Mouse (Mus musculus) kidney, adult 2 months (tissue): ENCODE results near the gene Maml3. TPM values are rescaled to one million over a fixed set of nuclear protein-coding genes. Genes with fewer than 3 reads are reported as not detected.

Experiments used
- DNase-seq: peaks from one replicate; pipeline ENCODE4 v3.0.0; 2021
- H3K27ac ChIP-seq: fragments of 200-500 bp; 2 replicates; pipeline ENCODE4 v1.5.1; 2012; ENCODE audit warnings: low read depth, low read length, control low read depth, inconsistent platforms; ENCODE audit not compliant: insufficient read depth
- H3K27me3 ChIP-seq: fragments of 200-500 bp; replicated peaks from 2 replicates; pipeline ENCODE4 v1.6.1; 2012; ENCODE audit warnings: mild to moderate bottlenecking, moderate library complexity, low read length, inconsistent platforms; ENCODE audit not compliant: control insufficient read depth, insufficient read depth
- H3K36me3 ChIP-seq: fragments of 200-500 bp; 2 replicates; pipeline ENCODE4 v1.6.1; 2012; ENCODE audit warnings: mild to moderate bottlenecking, moderate library complexity, low read length, inconsistent platforms; ENCODE audit not compliant: control insufficient read depth, insufficient read depth
- H3K4me1 ChIP-seq: fragments of 200-500 bp; 2 replicates; pipeline ENCODE4 v1.6.1; 2011; ENCODE audit warnings: low read length; ENCODE audit not compliant: control insufficient read depth, insufficient read depth
- H3K4me3 ChIP-seq: fragments of 200-500 bp; 2 replicates; pipeline ENCODE4 v1.5.1; 2011; ENCODE audit warnings: mild to moderate bottlenecking, low read depth, low read length, control low read depth; ENCODE audit not compliant: insufficient read depth
- CTCF ChIP-seq: fragments of 200-500 bp; conservative IDR thresholded peaks from 2 replicates; pipeline ENCODE4 v1.5.1; 2011; ENCODE audit warnings: low read depth, mild to moderate bottlenecking, control low read depth, low read length, moderate library complexity, mixed read lengths; ENCODE audit not compliant: insufficient read depth, insufficient read length
- POLR2A ChIP-seq: fragments of 200-500 bp; IDR thresholded peaks from one replicate; pipeline ENCODE4 v1.6.1; 2011; ENCODE audit warnings: low read depth, low read length, control low read depth
- WGBS: fragments of 180-500 bp; shearing (Covaris S2); methylation state at CpG from one replicate; pipeline ENCODE4 v1.1.7; 2018; 5-methylcytosine and 5-hydroxymethylcytosine counted together
- polyA plus RNA-seq: library from polyadenylated mRNA; depleted of rRNA; stranded (reverse); fragments of >200 nt; gene quantifications from 2 replicates; pipeline ENCODE4 v1.2.3, GENCODE M21; 2012

Maml3 gene
- polyA plus RNA-seq, 1 experiment = 3.6 TPM

GRCm38 (mm10) chr3:51965841-51966240 is 139.0 kb downstream of the Maml3 start:
- WGBS = 73% methylated on average over 7 of the region's 7 CpGs
- no peaks in the 10 kb centered on the region for H3K27me3 ChIP-seq
- no peaks in the 10 kb centered on the region for H3K36me3 ChIP-seq
- no peak overlapping the region for H3K27ac ChIP-seq
- no peak overlapping the region for H3K4me3 ChIP-seq
- no peak for DNase-seq
- TF ChIP-seq CTCF (no peak), POLR2A (no peak)
- H3K4me1 ChIP-seq = no peaks in the 10 kb centered on the region

GRCm38 (mm10) chr3:51965436-51965835 is 139.4 kb downstream of the Maml3 start:
- no peak overlapping the region for H3K4me3 ChIP-seq
- 53% methylated on average over 2 of the region's 2 CpGs for WGBS

GRCm38 (mm10) chr3:51965008-51965407 is 139.9 kb downstream of the Maml3 start:
- Histone ChIP-seq H3K4me3 (no peak overlapping the region), H3K27ac (no peak overlapping the region), H3K27me3 (no peaks in the 10 kb centered on the region), H3K36me3 (no peaks in the 10 kb centered on the region), H3K4me1 (no peaks in the 10 kb centered on the region)
- no peak for DNase-seq
- WGBS = 46% methylated on average over 3 of the region's 3 CpGs
- TF ChIP-seq POLR2A = no peak

More at GRCm38 (mm10) chr3:51965436-51965835, 139.4 kb downstream of the Maml3 start:
- Histone ChIP-seq H3K27me3 (no peaks in the 10 kb centered on the region), H3K27ac (no peak overlapping the region), H3K4me1 (no peaks in the 10 kb centered on the region), H3K36me3 (no peaks in the 10 kb centered on the region)
- TF ChIP-seq POLR2A (no peak), CTCF (no peak)
- no peak for DNase-seq

- no peak overlapping the region for H3K4me3 ChIP-seq
- TF ChIP-seq CTCF (no peak), POLR2A (no peak)
- H3K4me1 ChIP-seq = no peaks in the 10 kb centered on the region
- WGBS = 54% methylated on average over 3 of the region's 4 CpGs
- H3K27me3 ChIP-seq = no peaks in the 10 kb centered on the region
- no peak overlapping the region for H3K27ac ChIP-seq
- no peak for DNase-seq
- H3K36me3 ChIP-seq = no peaks in the 10 kb centered on the region
These were observed 140.8 kb downstream of the Maml3 start for GRCm38 (mm10) chr3:51963891-51964593.

- H3K4me3 ChIP-seq = no peak overlapping the region
- no peaks in the 10 kb centered on the region for H3K4me1 ChIP-seq
- no peaks in the 10 kb centered on the region for H3K36me3 ChIP-seq
- no peak for DNase-seq
- no peak overlapping the region for H3K27ac ChIP-seq
- WGBS = 87% methylated on average over 9 of the region's 9 CpGs
- no peak for TF ChIP-seq CTCF
- TF ChIP-seq POLR2A = no peak
- no peaks in the 10 kb centered on the region for H3K27me3 ChIP-seq
These were observed 141.6 kb downstream of the Maml3 start for GRCm38 (mm10) chr3:51963151-51963791.

GRCm38 (mm10) chr3:51958751-51959150 is 146.1 kb downstream of the Maml3 start:
- Histone ChIP-seq H3K27ac (no peak overlapping the region), H3K4me3 (no peak overlapping the region), H3K27me3 (no peaks in the 10 kb centered on the region), H3K4me1 (no peaks in the 10 kb centered on the region), H3K36me3 (no peaks in the 10 kb centered on the region)
- TF ChIP-seq POLR2A (no peak), CTCF (no peak)
- WGBS = 90% methylated on average over 2 of the region's 2 CpGs
- DNase-seq = no peak

GRCm38 (mm10) chr3:51954441-51954840 is 150.4 kb downstream of the Maml3 start:
- Histone ChIP-seq H3K4me1 (no peaks in the 10 kb centered on the region), H3K36me3 (no peaks in the 10 kb centered on the region), H3K27me3 (no peaks in the 10 kb centered on the region), H3K4me3 (no peak overlapping the region), H3K27ac (no peak overlapping the region)
- TF ChIP-seq CTCF = no peak
- TF ChIP-seq POLR2A = no peak
- 81% methylated on average over 4 of the region's 4 CpGs for WGBS
- no peak for DNase-seq
